Mouse (Mus musculus) kidney, embryonic 14.5 days (tissue): Measurements from ENCODE around the gene Cnot4. TPM values are rescaled to one million over a fixed set of nuclear protein-coding genes. Genes with fewer than 3 reads are reported as not detected.

Experiments used
- ATAC-seq: fragments of 200-750 bp; cut with Nextera tagmentation; 2 replicates; pipeline ENCODE4 v1.8.0; 2017; ENCODE audit warnings: moderate number of reproducible peaks, mild to moderate bottlenecking, moderate TSS enrichment, moderate library complexity; ENCODE audit not compliant: low FRiP score, low TSS enrichment
- H3K27ac ChIP-seq: fragments of 300-500 bp; sonication (generic); 2 replicates; pipeline ENCODE4 v1.5.1; 2014; ENCODE audit warnings: low read depth, mild to moderate bottlenecking, low read length, moderate library complexity, mixed read lengths
- H3K27me3 ChIP-seq: fragments of 300-500 bp; sonication (generic); 2 replicates; pipeline ENCODE4 v1.6.1; 2014; ENCODE audit warnings: mild to moderate bottlenecking, low read length; ENCODE audit not compliant: control insufficient read depth, insufficient read depth
- H3K36me3 ChIP-seq: fragments of 300-500 bp; sonication (generic); 2 replicates; pipeline ENCODE4 v1.6.1; 2014; ENCODE audit warnings: low read length, mixed read lengths; ENCODE audit not compliant: control insufficient read depth, insufficient read depth
- H3K4me1 ChIP-seq: fragments of 300-500 bp; sonication (generic); 2 replicates; pipeline ENCODE4 v1.6.1; 2014; ENCODE audit warnings: low read length, mixed read lengths; ENCODE audit not compliant: control insufficient read depth, insufficient read depth
- H3K4me2 ChIP-seq: fragments of 300-500 bp; sonication (generic); replicated peaks from 2 replicates; pipeline ENCODE4 v1.6.1; 2014; ENCODE audit warnings: low read depth, mild to moderate bottlenecking, low read length
- H3K4me3 ChIP-seq: fragments of 300-500 bp; sonication (generic); 2 replicates; pipeline ENCODE4 v1.5.1; 2014; ENCODE audit warnings: mild to moderate bottlenecking, low read length
- H3K9ac ChIP-seq: fragments of 300-500 bp; sonication (generic); 2 replicates; pipeline ENCODE4 v1.6.1; 2014; ENCODE audit warnings: low read depth, mild to moderate bottlenecking, low read length, moderate library complexity
- H3K9me3 ChIP-seq: fragments of 300-500 bp; sonication (generic); 2 replicates; pipeline ENCODE4 v1.6.1; 2016; ENCODE audit warnings: low read length; ENCODE audit not compliant: control insufficient read depth
- WGBS: fragments of 180-500 bp; shearing (Covaris S2); extraction: QIAGEN DNeasy Blood & Tissue Kit; methylation state at CpG from one replicate; pipeline ENCODE4 v1.1.7; 2014; 5-methylcytosine and 5-hydroxymethylcytosine counted together
- polyA plus RNA-seq: library from polyadenylated mRNA; unstranded; fragments of >200 nt; fragmentation: Nextera tagmentation; extraction: Ambion mirVana; gene quantifications from 2 replicates; pipeline ENCODE4 v1.2.1, GENCODE M21; 2014

The Cnot4 gene
- polyA plus RNA-seq, 1 experiment from 2014 or later = 33.2 TPM

DNA sequence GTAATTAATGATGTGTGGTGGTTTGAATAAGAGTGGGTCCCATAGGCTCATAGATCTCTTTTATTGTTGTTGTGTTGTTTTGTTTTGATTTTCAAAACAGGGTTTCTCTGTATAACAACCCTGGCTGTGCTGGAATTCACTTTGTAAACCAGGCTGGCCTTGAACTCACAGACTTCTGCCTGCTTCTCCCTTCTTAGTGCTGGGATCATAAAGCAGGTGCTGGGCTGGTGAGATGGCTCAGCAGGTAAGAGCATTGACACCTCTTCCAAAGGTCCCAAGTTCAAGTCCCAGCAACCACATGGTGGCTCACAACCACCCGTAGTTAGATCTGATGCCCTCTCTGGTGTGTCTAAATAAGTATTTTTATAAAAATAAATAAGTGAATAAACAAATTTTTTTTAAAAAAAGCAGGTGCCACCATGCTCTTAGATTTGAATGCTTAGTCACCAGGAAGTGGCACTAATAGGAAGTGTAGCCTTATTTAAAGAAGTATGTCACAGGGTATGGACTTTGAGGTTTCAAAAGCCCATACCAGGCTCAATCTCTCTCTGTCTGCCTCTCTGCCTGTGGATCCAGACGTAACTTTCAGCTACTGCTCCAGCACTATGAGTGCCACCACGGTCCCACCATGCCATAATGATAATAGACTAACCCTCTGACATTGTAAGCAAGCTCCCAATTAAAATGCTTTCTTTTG, 14.3 kb upstream of the Cnot4 start:
- H3K9me3 ChIP-seq = peaks cover 6% of the 10 kb centered on the region; the same call in 1 of the 2 replicates
- no peak overlapping the region for H3K4me3 ChIP-seq
- no peak overlapping the region for H3K4me2 ChIP-seq
- no peaks in the 10 kb centered on the region for H3K27me3 ChIP-seq
- H3K9ac ChIP-seq = no peak overlapping the region
- no peaks in the 10 kb centered on the region for H3K36me3 ChIP-seq
- no peak for ATAC-seq
- no peaks in the 10 kb centered on the region for H3K4me1 ChIP-seq
- no peak overlapping the region for H3K27ac ChIP-seq
- 81% methylated on average over 3 of the region's 3 CpGs for WGBS

DNA sequence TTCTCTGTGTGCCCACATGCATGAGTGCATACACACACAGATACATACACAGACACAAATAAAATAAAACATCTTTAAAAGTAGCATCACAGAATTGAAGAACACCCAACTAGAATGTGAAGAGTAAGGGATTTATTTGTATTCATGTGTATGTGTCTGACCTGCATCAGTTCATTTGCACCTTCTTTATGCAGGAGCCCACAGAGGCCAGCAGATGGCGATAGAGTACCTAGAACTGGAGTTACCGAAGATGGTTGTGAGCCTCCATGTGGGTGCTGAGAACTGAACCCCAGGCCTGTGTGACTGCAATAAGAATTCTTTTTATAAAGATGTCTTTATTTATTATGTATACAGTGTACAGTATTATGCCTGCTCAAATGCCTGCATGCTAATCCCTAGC, 12.0 kb upstream of the Cnot4 start:
- whole genome bisulfite sequencing = 85% methylated on average over 2 of the region's 2 CpGs

DNA sequence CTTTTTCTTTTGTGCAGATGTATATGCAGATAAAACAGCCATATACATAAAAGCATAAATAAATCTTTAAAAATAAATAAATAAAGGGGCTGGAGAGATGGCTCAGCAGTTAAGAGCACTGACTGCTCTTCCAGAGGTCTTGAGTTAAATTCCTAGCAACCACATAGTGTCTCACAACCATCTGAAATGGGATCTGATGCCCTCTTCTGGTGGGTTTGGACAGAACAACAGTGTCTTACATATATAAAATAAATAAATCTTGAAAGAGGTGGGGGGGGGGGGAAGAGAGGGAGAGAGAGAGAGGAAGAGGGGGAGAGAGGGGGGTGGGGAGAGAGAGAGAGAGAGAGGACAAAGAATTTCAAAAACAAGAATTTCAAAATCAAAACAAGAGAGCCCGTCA, 6.8 kb upstream of the Cnot4 start:
- Histone ChIP-seq H3K36me3 (no peaks in the 10 kb centered on the region), H3K27ac (no peak overlapping the region), H3K4me3 (no peak overlapping the region), H3K4me2 (no peak overlapping the region), H3K9ac (no peak overlapping the region), H3K27me3 (no peaks in the 10 kb centered on the region), H3K9me3 (peaks cover 1% of the 10 kb centered on the region; the same call in 1 of the 2 replicates), H3K4me1 (no peaks in the 10 kb centered on the region)
- 84% methylated on average over 1 of the region's 1 CpGs for WGBS
- no peak for ATAC-seq

More for the DNA sequence above, 12.0 kb upstream of the Cnot4 start:
- Histone ChIP-seq H3K4me1 (no peaks in the 10 kb centered on the region), H3K27me3 (no peaks in the 10 kb centered on the region), H3K36me3 (no peaks in the 10 kb centered on the region), H3K27ac (no peak overlapping the region), H3K9me3 (peaks cover 6% of the 10 kb centered on the region; the same call in 1 of the 2 replicates), H3K4me3 (no peak overlapping the region), H3K9ac (no peak overlapping the region), H3K4me2 (no peak overlapping the region)
- ATAC-seq = no peak

DNA sequence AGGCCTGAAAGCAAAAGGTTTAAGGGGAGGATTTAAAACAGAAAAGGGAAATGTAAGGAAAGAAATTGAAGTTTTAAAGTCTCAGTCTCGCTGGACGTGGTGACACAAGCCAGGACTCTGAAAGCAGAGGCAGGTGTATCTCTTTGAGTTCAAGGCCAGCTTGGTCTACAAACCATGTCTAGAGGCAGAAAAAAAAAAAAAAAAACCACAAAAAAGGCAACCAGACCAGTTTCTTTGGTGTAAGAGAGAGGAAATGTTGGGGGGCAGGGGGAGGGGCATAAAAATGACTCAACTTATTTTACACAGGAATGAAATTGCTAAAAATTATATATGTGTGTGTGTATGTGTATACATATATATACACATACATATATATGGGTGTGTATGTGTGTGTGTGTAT, 1.3 kb upstream of the Cnot4 start:
- no peak overlapping the region for H3K27ac ChIP-seq
- no peaks in the 10 kb centered on the region for H3K9me3 ChIP-seq
- peak overlapping the region; percentile 74; the same call in 1 of the 2 replicates for H3K4me3 ChIP-seq
- H3K4me1 ChIP-seq = peaks cover 6% of the 10 kb centered on the region; the same call in 1 of the 2 replicates
- WGBS = 62% methylated on average over 2 of the region's 2 CpGs
- no peaks in the 10 kb centered on the region for H3K27me3 ChIP-seq
- no peak overlapping the region for H3K9ac ChIP-seq
- no peak for ATAC-seq
- no peaks in the 10 kb centered on the region for H3K36me3 ChIP-seq
- H3K4me2 ChIP-seq = peak overlapping the region; percentile 85

DNA sequence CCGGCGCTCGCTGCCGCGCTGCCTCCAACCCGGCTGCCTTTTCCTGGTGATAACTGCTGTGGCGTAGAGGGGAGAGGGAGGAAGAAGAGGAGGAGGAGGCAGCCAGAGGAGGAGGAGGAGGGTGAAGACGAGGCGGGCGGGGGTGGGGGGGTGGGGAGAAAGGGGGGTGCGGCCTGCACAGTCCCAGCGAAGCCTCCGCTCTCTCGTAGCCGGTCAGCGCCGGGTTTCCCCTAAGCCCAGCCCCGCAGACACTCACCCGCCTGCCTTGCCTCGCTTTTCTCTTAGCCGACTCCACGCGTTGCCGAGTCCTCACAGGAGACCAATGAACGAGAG, 312 bp downstream of the Cnot4 start:
- WGBS = under 1% methylated on average over 23 of the region's 25 CpGs
- peak overlapping the region; percentile 89 for H3K4me2 ChIP-seq
- peak; percentile 92 for ATAC-seq
- H3K36me3 ChIP-seq = no peaks in the 10 kb centered on the region
- peak overlapping the region; percentile 83 for H3K9ac ChIP-seq
- peak overlapping the region; percentile 82; the same call in 1 of the 2 replicates for H3K27ac ChIP-seq
- no peaks in the 10 kb centered on the region for H3K27me3 ChIP-seq
- no peaks in the 10 kb centered on the region for H3K9me3 ChIP-seq
- peak overlapping the region; percentile 74 for H3K4me3 ChIP-seq
- H3K4me1 ChIP-seq = peaks cover 6% of the 10 kb centered on the region; the same call in 1 of the 2 replicates

DNA sequence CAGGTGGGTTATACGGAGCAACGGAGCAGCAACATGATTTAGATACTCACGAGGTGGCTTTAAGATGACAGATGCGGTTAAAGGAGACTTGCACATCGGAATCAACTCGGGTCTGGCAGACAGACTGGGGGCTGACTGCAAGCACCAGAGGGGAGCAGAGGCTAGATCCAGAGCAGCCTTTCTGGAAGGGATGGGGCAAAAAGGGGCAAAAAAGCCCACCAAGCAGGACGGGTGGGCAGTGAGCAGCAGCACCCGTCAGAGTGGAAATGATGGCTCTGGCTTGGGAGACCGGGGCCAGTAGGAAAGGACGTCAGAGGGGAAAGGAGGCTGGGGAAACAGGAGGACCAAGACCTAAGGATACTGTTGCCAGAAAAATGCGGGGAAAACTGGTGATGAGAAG, 718 bp downstream of the Cnot4 start:
- H3K9ac ChIP-seq = peak overlapping the region; percentile 83
- no peaks in the 10 kb centered on the region for H3K27me3 ChIP-seq
- no peaks in the 10 kb centered on the region for H3K9me3 ChIP-seq
- under 1% methylated on average over 11 of the region's 11 CpGs for WGBS
- H3K36me3 ChIP-seq = no peaks in the 10 kb centered on the region
- H3K4me3 ChIP-seq = peak overlapping the region; percentile 74
- H3K4me2 ChIP-seq = peak overlapping the region; percentile 89
- H3K27ac ChIP-seq = peak overlapping the region; percentile 30; the same call in 1 of the 2 replicates
- peak; percentile 7; the same call in 1 of the 2 replicates for ATAC-seq
- H3K4me1 ChIP-seq = peaks cover 6% of the 10 kb centered on the region; the same call in 1 of the 2 replicates

DNA sequence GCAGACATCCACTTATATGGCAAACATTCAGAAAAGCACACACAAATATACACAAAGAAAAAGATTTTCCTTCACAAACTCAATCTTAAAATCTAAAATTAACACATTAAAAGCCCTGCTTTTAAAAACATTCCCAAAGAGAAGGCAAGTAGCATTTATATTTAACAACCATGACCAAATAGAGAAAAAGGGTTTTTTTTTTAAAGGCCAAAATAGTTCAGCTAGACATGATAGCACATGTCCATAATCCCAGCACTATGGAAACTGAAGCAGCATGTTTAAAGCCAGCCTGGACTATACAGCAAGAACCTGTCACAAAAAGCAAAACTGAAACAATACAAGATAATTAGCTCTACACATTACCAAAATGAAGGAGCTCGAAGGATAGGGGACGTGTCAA, 11.0 kb downstream of the Cnot4 start:
- Histone ChIP-seq H3K36me3 (peaks cover 8% of the 10 kb centered on the region; the same call in 1 of the 2 replicates), H3K4me1 (no peaks in the 10 kb centered on the region), H3K9ac (no peak overlapping the region), H3K27ac (no peak overlapping the region), H3K4me2 (no peak overlapping the region), H3K27me3 (no peaks in the 10 kb centered on the region), H3K9me3 (no peaks in the 10 kb centered on the region), H3K4me3 (no peak overlapping the region)
- 93% methylated on average over 2 of the region's 2 CpGs for WGBS
- no peak for ATAC-seq

DNA sequence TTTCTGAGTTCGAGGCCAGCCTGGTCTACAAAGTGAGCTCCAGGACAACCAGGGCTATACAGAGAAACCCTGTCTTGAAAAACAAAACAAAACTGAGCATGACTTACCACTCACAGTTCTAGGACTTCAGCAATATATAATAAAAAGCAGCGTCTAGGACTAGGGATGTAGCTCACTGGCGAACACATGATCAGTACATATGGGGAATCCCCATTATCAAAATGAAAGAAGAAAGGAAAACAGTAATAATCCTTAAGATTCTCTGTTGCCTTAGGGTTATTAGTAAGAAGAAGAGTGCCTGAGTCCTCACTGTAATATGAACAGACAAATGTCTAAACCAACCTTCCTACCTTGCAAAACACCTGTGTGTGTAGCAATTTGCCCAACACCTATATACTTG, 11.6 kb downstream of the Cnot4 start:
- no peak overlapping the region for H3K9ac ChIP-seq
- H3K9me3 ChIP-seq = no peaks in the 10 kb centered on the region
- no peak overlapping the region for H3K27ac ChIP-seq
- no peaks in the 10 kb centered on the region for H3K27me3 ChIP-seq
- no peaks in the 10 kb centered on the region for H3K4me1 ChIP-seq
- no peak overlapping the region for H3K4me2 ChIP-seq
- H3K4me3 ChIP-seq = no peak overlapping the region
- WGBS = 96% methylated on average over 3 of the region's 3 CpGs
- ATAC-seq = no peak
- peaks cover 8% of the 10 kb centered on the region; the same call in 1 of the 2 replicates for H3K36me3 ChIP-seq

DNA sequence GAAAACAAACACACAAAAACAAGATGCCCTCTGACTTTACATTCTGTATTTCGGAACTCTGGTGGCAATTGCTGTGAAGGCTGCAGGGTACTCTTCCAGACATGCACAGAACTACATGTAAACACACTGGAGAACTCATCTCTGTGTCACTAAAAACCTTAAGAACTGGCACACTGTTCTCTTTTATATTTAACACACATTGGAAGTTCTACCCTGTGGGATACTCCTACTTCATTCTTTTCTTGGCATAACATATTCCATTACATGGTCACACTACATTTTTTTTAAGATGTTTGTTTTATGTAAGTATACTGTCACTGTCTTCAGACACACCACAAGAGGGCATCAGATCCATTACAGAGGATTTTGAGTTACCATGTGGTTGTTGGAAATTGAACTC, 31.1 kb downstream of the Cnot4 start:
- Histone ChIP-seq H3K9ac (no peak overlapping the region), H3K4me1 (no peaks in the 10 kb centered on the region), H3K4me3 (no peak overlapping the region), H3K36me3 (no peaks in the 10 kb centered on the region), H3K9me3 (no peaks in the 10 kb centered on the region), H3K4me2 (no peak overlapping the region), H3K27ac (no peak overlapping the region), H3K27me3 (no peaks in the 10 kb centered on the region)
- ATAC-seq = no peak
- WGBS = 91% methylated on average over 1 of the region's 1 CpGs
